Mouse (Mus musculus) forebrain, embryonic 13.5 days (tissue): ENCODE data around the gene Smyd5. TPM values are rescaled to one million over a fixed set of nuclear protein-coding genes. Genes with fewer than 3 reads are reported as not detected.
A peak's percentile ranks its signal among the peaks of the same experiment; 100 is the strongest.
"Not testable (repeated sequence)": the region's sequence is repeated elsewhere in the genome, so short reads cannot be mapped to it uniquely, and the experiment has no call there.

ENCODE experiments used
- ATAC-seq: fragments of 200-750 bp; cut with Nextera tagmentation; 2 replicates; pipeline ENCODE4 v1.8.0; 2017
- H3K27ac ChIP-seq: fragments of 300-500 bp; sonication (generic); 2 replicates; pipeline ENCODE4 v1.5.1; 2015; ENCODE audit warnings: inconsistent platforms, mild to moderate bottlenecking, moderate library complexity
- H3K27me3 ChIP-seq: fragments of 300-500 bp; sonication (generic); 2 replicates; pipeline ENCODE4 v1.6.1; 2015; ENCODE audit warnings: mild to moderate bottlenecking, inconsistent platforms
- H3K36me3 ChIP-seq: fragments of 300-500 bp; sonication (generic); 2 replicates; pipeline ENCODE4 v1.6.1; 2015; ENCODE audit warnings: mild to moderate bottlenecking, inconsistent platforms; ENCODE audit not compliant: poor library complexity, severe bottlenecking
- H3K4me1 ChIP-seq: fragments of 300-500 bp; sonication (generic); 2 replicates; pipeline ENCODE4 v1.6.1; 2015; ENCODE audit warnings: inconsistent platforms
- H3K4me2 ChIP-seq: fragments of 300-500 bp; sonication (generic); 2 replicates; pipeline ENCODE4 v1.6.1; 2015; ENCODE audit warnings: inconsistent platforms, mild to moderate bottlenecking, moderate library complexity
- H3K4me3 ChIP-seq: fragments of 300-500 bp; sonication (generic); 2 replicates; pipeline ENCODE4 v1.5.1; 2015; ENCODE audit warnings: mild to moderate bottlenecking, inconsistent platforms
- H3K9ac ChIP-seq: fragments of 300-500 bp; sonication (generic); 2 replicates; pipeline ENCODE4 v1.6.1; 2015; ENCODE audit warnings: mild to moderate bottlenecking, inconsistent platforms
- H3K9me3 ChIP-seq: fragments of 300-500 bp; sonication (generic); replicated peaks from 2 replicates; pipeline ENCODE4 v1.6.1; 2016; ENCODE audit warnings: inconsistent platforms
- WGBS: fragments of 180-500 bp; shearing (Covaris S2); methylation state at CpG from one replicate; pipeline ENCODE4 v1.1.7; 2015; 5-methylcytosine and 5-hydroxymethylcytosine counted together
- polyA plus RNA-seq: library from polyadenylated mRNA; unstranded; fragments of >200 nt; fragmentation: Nextera tagmentation; extraction: Ambion mirVana; gene quantifications from 2 replicates; pipeline ENCODE4 v1.2.1, GENCODE M21; 2015

Gene Smyd5
- polyA plus RNA-seq, 1 experiment from 2014 or later, result 40.0 TPM

GRCm38 (mm10) chr6:85419150-85419549, 12.6 kb upstream of the Smyd5 start:
- H3K4me1 ChIP-seq, result no peaks in the 10 kb centered on the region
- no peak for ATAC-seq
- H3K9me3 ChIP-seq, result no peaks in the 10 kb centered on the region
- no peak overlapping the region for H3K4me3 ChIP-seq
- no peak overlapping the region for H3K9ac ChIP-seq
- 88% methylated on average over 2 of the region's 2 CpGs for WGBS
- H3K36me3 ChIP-seq, result no peaks in the 10 kb centered on the region
- H3K4me2 ChIP-seq, result no peak overlapping the region
- no peak overlapping the region for H3K27ac ChIP-seq
- H3K27me3 ChIP-seq, result peaks cover 9% of the 10 kb centered on the region; the same call in 1 of the 2 replicates

- WGBS, result 11% methylated on average over 28 of the region's 28 CpGs
- Histone ChIP-seq H3K36me3 (no peaks in the 10 kb centered on the region), H3K27ac (no peak within 1 kb of the TSS), H3K27me3 (peaks cover 16% of the 10 kb centered on the region; the same call in 1 of the 2 replicates), H3K4me3 (no peak within 1 kb of the TSS), H3K4me1 (no peaks in the 10 kb centered on the region), H3K9ac (no peak within 1 kb of the TSS), H3K9me3 (no peaks in the 10 kb centered on the region), H3K4me2 (no peak within 1 kb of the TSS)
- no peak for ATAC-seq
Observed at GRCm38 (mm10) chr6:85423836-85424379, 7.9 kb upstream of the Smyd5 start, which contains the start of gene Noto. Noto (plus strand) TSS chr6:85423886.

DNA sequence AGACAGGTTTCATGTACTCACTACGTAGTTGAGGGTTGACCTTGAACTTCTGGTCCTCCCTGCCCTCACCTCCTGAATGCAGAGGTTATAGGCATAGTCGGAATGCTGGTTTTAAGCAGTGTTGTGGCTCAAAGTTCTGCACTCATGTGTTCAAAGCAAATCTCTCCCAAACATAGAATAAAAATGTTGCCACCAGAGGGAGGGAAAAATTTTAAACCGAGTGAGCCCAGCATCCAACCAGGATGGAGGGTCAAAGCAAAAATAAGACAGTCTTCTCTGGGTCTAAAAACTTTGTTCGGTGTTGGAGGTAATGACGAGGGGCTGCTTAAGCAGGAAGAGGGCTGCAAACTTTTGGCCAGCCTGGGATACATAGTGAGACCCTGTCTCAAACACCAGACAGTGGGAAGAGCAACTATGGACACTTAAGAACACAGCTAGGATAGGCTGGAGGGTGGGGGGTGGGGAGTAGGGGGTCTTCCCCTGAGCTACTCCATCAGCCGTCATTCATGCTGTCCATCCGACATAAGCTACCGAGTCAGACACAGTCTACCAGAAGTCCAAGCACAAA, 431 bp upstream of the Smyd5 start:
- Histone ChIP-seq H3K27me3 (no peaks in the 10 kb centered on the region), H3K4me1 (peaks cover 7% of the 10 kb centered on the region; the same call in 1 of the 2 replicates), H3K4me3 (peak overlapping the region; percentile 63), H3K9me3 (no peaks in the 10 kb centered on the region), H3K27ac (no peak overlapping the region), H3K9ac (peak overlapping the region; percentile 81), H3K36me3 (no peaks in the 10 kb centered on the region), H3K4me2 (peak overlapping the region; percentile 92)
- ATAC-seq, result peak; percentile 69
- whole genome bisulfite sequencing, result 50% methylated on average over 8 of the region's 8 CpGs

GRCm38 (mm10) chr6:85433865-85434264, 2.1 kb downstream of the Smyd5 start:
- no peak overlapping the region for H3K4me2 ChIP-seq
- H3K4me3 ChIP-seq, result no peak overlapping the region
- H3K9ac ChIP-seq, result no peak overlapping the region
- no peaks in the 10 kb centered on the region for H3K9me3 ChIP-seq
- no peak for ATAC-seq
- peaks cover 5% of the 10 kb centered on the region for H3K36me3 ChIP-seq
- WGBS, result 90% methylated on average over 5 of the region's 5 CpGs
- no peak overlapping the region for H3K27ac ChIP-seq
- H3K4me1 ChIP-seq, result peaks cover 7% of the 10 kb centered on the region; the same call in 1 of the 2 replicates
- H3K27me3 ChIP-seq, result no peaks in the 10 kb centered on the region

GRCm38 (mm10) chr6:85436204-85436603, 4.4 kb downstream of the Smyd5 start:
- Histone ChIP-seq H3K27ac (no peak overlapping the region), H3K36me3 (peaks cover 24% of the 10 kb centered on the region), H3K4me3 (no peak overlapping the region), H3K4me1 (peaks cover 7% of the 10 kb centered on the region; the same call in 1 of the 2 replicates), H3K9me3 (no peaks in the 10 kb centered on the region), H3K9ac (no peak overlapping the region), H3K27me3 (no peaks in the 10 kb centered on the region), H3K4me2 (no peak overlapping the region)
- ATAC-seq, result no peak
- WGBS, result 79% methylated on average over 1 of the region's 1 CpGs

- WGBS, result 88% methylated on average over 5 of the region's 6 CpGs
- Histone ChIP-seq H3K9me3 (no peaks in the 10 kb centered on the region), H3K4me1 (peaks cover 5% of the 10 kb centered on the region; the same call in 1 of the 2 replicates), H3K4me3 (no peak overlapping the region), H3K9ac (no peak overlapping the region), H3K27me3 (no peaks in the 10 kb centered on the region), H3K36me3 (peaks cover 27% of the 10 kb centered on the region), H3K27ac (no peak overlapping the region), H3K4me2 (no peak overlapping the region)
- ATAC-seq, result no peak
Observed at GRCm38 (mm10) chr6:85436631-85437030, 4.8 kb downstream of the Smyd5 start.

DNA sequence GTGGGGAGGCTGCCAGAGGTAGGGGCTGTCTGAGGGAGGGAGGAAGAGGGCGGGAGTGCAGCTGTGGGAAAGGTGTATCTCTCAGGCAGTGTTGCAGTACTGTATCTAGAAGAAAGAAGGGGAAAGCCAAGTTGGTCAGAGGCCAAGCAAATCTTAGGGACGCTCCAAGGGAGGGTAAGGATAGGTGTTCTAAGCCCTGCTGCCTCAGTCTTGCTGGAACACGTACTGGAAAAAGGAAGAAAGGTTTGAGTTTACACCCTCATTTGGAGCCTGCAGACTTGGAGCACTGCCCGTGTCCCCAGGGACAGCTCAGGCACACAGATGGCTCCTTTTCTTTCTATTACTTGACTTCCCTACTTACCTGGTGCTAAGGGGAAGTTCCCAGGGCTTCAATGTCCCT, 9.4 kb downstream of the Smyd5 start:
- ATAC-seq, result no peak
- peaks cover 69% of the 10 kb centered on the region for H3K36me3 ChIP-seq
- H3K4me3 ChIP-seq, result no peak overlapping the region
- H3K27me3 ChIP-seq, result no peaks in the 10 kb centered on the region
- H3K9ac ChIP-seq, result no peak overlapping the region
- H3K4me1 ChIP-seq, result no peaks in the 10 kb centered on the region
- H3K4me2 ChIP-seq, result no peak overlapping the region
- no peak overlapping the region for H3K27ac ChIP-seq
- 89% methylated on average over 4 of the region's 4 CpGs for WGBS
- H3K9me3 ChIP-seq, result no peaks in the 10 kb centered on the region

DNA sequence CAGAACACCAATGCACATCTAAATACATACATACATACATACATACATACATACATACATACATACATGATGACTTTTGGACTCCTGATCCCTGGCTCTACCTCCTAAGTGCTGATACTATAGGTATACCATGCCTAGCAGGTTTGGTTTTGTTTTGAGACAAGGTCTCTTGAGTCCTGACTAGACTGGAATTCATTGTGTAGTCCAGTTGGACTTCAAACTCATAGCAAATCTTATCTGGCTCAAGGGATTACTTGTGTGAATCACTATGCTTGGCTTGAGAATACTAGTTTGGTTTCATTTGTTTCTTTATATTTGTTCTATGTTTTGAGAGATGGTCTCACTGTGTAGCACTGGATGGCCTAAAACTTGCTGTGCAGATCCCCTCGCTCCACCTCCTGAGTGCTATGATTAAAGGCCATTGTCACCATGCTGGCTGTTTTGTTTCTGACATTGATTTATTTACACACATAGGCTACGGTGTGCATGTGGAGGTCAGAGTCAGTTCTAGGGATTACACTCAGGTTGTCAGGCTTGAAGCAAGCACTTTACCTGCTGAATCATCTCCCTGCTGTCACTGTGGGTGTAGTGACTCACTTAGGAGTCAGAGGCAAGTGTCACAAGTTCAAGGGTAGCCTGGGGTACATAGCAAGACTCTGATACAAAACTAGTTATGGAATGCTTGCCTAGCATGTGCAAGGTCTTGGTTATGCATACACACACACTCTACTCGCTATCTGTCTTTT, 11.9 kb downstream of the Smyd5 start:
- no peak overlapping the region for H3K27ac ChIP-seq

GRCm38 (mm10) chr6:85444266-85444965, 12.6 kb downstream of the Smyd5 start:
- no peaks in the 10 kb centered on the region for H3K27me3 ChIP-seq
- 90% methylated on average over 8 of the region's 8 CpGs for WGBS
- no peaks in the 10 kb centered on the region for H3K4me1 ChIP-seq
- H3K4me3 ChIP-seq, result no peak overlapping the region
- ATAC-seq, result no peak
- no peak overlapping the region for H3K27ac ChIP-seq
- H3K9ac ChIP-seq, result no peak overlapping the region
- H3K36me3 ChIP-seq, result peaks cover 74% of the 10 kb centered on the region
- no peak overlapping the region for H3K4me2 ChIP-seq
- H3K9me3 ChIP-seq, result no peaks in the 10 kb centered on the region

More for the DNA sequence above, 11.9 kb downstream of the Smyd5 start:
- 92% methylated on average over 3 of the region's 3 CpGs for WGBS
- H3K4me3 ChIP-seq, result no peak overlapping the region
- no peaks in the 10 kb centered on the region for H3K9me3 ChIP-seq
- no peak overlapping the region for H3K4me2 ChIP-seq
- no peaks in the 10 kb centered on the region for H3K4me1 ChIP-seq
- H3K36me3 ChIP-seq, result peaks cover 82% of the 10 kb centered on the region
- no peaks in the 10 kb centered on the region for H3K27me3 ChIP-seq
- no peak overlapping the region for H3K9ac ChIP-seq
- no peak for ATAC-seq

- WGBS, result 83% methylated on average over 5 of the region's 5 CpGs
- no peak overlapping the region for H3K4me2 ChIP-seq
- 0 out of 2 replicates have a peak, but pooled peaks cover 3% of the 10 kb centered on the region for H3K4me1 ChIP-seq
- no peak for ATAC-seq
- H3K36me3 ChIP-seq, result peaks cover 65% of the 10 kb centered on the region
- H3K9me3 ChIP-seq, result no peaks in the 10 kb centered on the region
- H3K9ac ChIP-seq, result no peak overlapping the region
- no peak overlapping the region for H3K4me3 ChIP-seq
- H3K27me3 ChIP-seq, result no peaks in the 10 kb centered on the region
- H3K27ac ChIP-seq, result no peak overlapping the region
Observed at GRCm38 (mm10) chr6:85445286-85445685, 13.5 kb downstream of the Smyd5 start.

GRCm38 (mm10) chr6:85447351-85447750, 15.6 kb downstream of the Smyd5 start:
- Histone ChIP-seq H3K27ac (no peak overlapping the region), H3K27me3 (no peaks in the 10 kb centered on the region)
- ATAC-seq, result no peak

GRCm38 (mm10) chr6:85450140-85450539, 18.4 kb downstream of the Smyd5 start:
- H3K9ac ChIP-seq, result peak overlapping the region; percentile 74; the same call in 1 of the 2 replicates
- H3K4me3 ChIP-seq, result peak overlapping the region; percentile 87; the same call in 1 of the 2 replicates
- H3K27me3 ChIP-seq, H3K9me3 ChIP-seq, ATAC-seq, H3K27ac ChIP-seq: not testable (repeated sequence)
- WGBS, result 60% methylated on average over 1 of the region's 1 CpGs
- peaks cover 35% of the 10 kb centered on the region for H3K4me1 ChIP-seq
- H3K36me3 ChIP-seq, result peaks cover 29% of the 10 kb centered on the region
- H3K4me2 ChIP-seq, result peak overlapping the region; percentile 95

More at GRCm38 (mm10) chr6:85447351-85447750, 15.6 kb downstream of the Smyd5 start:
- Histone ChIP-seq H3K9ac (no peak overlapping the region), H3K4me3 (no peak overlapping the region), H3K36me3 (peaks cover 50% of the 10 kb centered on the region), H3K4me2 (no peak overlapping the region), H3K4me1 (0 out of 2 replicates have a peak, but pooled peaks cover 8% of the 10 kb centered on the region), H3K9me3 (no peaks in the 10 kb centered on the region)
- WGBS, result 89% methylated on average over 6 of the region's 6 CpGs
